Mouse (Mus musculus) G1E-ER4 (cell line): ENCODE results near the gene St3gal2. TPM values are rescaled to one million over a fixed set of nuclear protein-coding genes. Genes with fewer than 3 reads are reported as not detected.

Source experiments
- GATA1 ChIP-seq: IDR thresholded peaks from one replicate; pipeline ENCODE4 v1.8.0; 2012; ENCODE audit warnings: low read length, inconsistent platforms
- polyA plus RNA-seq: library from polyadenylated mRNA; stranded (reverse); fragments of >175 nt; gene quantifications from 2 replicates; pipeline ENCODE4 v1.2.3, GENCODE M21; 2012

St3gal2 gene
- 95.7 and 122 TPM in 2 replicates for polyA plus RNA-seq

DNA sequence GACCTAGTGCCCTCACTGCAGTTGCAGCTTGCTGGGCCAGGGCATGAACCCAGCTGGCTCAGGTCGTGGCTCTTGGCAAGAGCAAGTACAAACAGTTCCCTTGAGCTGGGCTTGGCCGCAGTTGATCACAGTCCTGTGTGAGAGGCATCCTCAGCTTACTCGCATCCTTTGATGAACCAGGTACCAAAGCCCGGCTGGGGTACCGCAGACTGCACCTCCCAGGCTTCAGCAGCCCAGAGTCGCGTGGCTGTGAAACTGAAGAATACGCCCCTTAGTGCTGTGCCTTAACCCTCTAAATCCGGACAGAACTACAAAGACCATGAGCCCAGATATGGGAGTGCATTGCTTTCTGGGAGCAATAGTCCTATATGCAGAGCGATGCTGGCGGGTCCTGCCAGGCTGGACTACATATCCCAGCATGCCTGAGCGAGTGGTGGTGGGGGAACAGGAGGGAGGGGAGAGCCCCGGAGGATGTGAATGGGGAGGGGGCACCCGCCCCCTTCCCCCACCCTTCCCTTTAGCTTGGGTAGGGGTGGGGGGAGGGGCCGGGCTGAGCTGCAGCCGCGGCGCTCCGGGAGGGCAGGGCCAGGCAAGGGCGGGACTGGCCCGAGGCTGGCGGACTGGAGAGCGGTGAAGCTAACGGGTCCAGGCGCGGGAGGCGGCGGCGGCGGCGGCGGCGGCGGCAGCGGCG lies at the start of gene St3gal2:
Gene St3gal2 (plus strand): TSS at position 582 of the 691 bp plus-strand sequence.
- TF ChIP-seq GATA1: no peak

DNA sequence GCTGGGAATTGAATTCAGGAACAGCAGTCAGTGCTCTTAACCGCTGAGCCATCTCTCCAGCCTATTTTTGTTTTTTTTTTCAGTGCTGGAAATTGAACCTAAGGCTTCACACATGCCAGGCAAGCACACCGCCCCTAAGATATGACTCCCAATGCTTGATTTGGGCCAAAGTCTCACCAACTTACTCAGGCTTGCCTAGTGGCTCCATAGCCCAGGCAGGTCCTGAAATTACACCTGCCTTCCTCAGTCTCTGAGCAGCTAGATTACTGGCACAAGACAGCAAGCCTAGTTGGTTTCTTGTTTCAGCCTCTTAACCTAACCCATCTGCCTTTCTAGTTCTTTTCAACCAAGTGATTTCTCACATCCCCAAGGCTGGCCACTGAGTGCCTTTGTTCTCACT lies 49.2 kb upstream of the St3gal2 start:
- TF ChIP-seq GATA1: no peak

DNA sequence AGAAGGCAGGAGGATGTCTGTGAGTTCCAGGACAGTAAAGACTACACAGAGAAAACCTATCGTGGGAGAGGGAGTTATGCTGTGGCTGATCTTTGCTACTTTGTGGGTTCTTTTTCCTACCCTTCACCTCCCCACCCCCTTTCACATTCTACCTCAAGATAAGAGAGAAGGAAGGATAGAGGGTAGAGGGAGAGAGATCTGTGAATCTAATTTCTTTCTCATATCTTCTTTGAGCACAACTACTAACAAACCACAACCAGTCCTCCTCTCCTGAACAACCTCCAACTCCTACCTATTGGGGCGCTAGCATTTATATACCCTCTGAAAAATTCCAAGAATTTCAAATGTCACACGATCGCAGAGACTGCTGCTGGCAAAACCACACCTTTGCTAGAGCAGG lies 41.9 kb upstream of the St3gal2 start:
- TF ChIP-seq GATA1: peak; percentile 79

DNA sequence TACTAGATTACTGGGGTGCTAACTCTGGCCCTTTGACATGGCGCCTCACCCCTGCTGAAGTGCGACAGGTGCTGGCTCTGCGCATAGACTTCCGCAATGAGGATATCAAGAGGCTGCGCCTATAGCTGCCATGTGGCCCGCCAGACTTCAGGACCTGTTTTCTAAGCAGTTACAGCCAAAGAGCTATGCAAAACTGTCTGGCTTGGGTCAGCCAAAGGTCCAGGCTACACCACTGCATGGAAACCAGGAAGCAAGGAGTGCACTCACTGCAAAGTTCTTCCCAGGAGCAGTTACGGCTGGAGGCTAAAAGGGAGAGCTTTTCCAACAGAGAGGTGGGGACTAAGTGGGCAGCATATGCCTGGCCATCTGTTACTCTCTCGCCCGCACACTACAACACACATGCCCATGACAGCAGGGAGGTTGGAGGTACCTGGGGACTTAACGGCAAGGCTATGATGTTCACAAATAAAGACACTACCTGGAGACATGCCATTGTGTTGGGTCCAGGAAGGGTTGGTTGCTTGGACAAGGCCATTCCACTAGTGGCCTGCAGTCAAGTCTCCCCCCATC lies 37.9 kb upstream of the St3gal2 start:
- no peak for TF ChIP-seq GATA1

DNA sequence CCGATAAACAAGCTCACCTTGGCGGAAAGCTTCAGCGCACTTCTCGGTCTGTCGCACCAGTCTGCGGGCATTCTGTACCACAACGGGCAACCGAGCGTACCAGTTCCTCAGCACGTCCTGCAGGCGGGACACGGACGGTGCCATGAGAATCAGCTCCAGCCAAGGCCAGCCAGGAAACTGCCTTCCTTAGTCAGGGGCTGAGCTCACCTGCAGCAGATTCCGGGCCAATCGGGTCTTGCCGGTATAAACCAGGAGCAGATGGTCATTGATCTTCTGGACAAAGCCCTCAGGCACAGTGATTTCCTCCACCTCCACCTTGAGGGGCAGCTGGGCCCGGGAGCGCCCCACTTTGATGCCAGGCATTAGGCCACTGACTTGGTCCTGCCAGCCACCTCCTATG lies 35.9 kb upstream of the St3gal2 start:
- TF ChIP-seq GATA1: no peak

DNA sequence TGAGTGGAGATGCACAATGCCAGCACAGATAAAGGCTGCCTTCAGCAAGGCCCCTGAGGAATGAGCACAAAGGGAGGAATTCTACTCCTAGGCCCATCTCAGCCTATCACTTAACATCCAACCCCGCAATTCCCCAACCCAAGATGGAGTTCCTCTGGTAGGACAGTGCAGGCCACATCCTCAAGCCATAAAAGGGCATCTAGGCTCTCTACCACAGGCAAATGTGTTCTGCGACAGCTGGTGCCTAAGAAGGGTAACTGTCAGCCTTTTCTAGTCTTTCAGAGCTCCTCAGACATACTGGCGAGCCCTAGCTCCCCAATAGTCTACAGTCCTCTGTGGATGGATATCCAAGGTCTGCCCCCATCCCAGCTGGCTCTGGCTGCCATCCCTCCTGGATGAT lies 33.1 kb upstream of the St3gal2 start:
- no peak for TF ChIP-seq GATA1

DNA sequence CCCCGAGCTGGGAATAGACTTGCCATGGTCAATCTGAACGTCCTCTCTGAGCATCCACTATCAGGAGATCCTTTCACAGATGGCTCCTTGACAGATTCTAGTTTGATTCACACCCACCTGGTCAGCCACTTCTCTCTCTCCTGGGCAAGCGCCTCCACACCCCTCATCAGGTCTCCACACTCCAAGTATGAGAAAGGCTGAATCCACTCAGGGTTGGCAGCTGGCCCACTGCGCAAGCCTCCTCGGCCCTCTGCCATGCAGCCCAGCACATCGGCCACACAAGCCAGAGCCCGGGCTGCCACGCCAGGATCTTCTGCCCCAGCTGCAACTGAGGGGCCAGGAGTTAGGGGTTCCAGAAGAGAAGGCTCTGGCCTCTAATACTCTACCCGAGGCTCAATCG lies 32.2 kb upstream of the St3gal2 start:
- no peak for TF ChIP-seq GATA1

DNA sequence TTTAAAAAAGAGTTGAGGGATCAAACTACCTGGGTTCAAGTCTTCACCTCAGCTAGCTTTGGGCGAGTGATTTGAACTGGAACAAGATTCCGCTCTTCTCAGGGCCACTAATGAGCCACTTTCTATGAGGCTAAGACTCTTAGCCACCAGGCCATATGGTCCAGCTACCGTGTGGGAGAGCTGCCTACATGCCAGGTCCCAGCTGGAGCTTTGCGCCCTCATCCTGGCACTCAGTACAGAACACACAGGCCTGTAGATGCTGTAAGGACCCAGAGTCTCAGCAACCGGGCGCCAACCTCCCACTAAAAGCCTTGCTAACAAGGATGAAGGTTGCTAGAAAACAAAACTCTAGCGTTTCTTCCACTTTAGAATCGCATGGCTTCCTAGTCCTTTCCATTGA lies 31.3 kb upstream of the St3gal2 start:
- no peak for TF ChIP-seq GATA1

DNA sequence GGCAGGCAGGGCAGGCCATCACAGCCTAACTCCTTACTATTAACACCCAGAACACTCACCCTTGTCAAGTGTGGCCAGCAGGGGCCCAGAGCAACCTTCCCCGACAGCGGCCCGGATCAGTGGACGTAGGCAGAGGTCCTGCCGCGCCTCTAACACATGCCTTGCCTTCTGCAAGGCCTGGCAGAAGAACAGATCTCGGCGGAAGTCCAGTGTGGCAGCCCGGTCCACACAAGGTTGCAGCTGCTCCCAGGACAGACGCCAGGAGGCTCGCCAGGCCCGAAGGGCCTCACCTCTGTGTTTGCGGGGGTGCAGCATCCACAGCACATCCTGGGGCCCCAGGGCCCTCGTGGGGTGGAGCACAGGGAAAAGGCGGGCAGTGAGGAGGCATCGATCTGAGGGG lies 30.9 kb upstream of the St3gal2 start:
- TF ChIP-seq GATA1: no peak

DNA sequence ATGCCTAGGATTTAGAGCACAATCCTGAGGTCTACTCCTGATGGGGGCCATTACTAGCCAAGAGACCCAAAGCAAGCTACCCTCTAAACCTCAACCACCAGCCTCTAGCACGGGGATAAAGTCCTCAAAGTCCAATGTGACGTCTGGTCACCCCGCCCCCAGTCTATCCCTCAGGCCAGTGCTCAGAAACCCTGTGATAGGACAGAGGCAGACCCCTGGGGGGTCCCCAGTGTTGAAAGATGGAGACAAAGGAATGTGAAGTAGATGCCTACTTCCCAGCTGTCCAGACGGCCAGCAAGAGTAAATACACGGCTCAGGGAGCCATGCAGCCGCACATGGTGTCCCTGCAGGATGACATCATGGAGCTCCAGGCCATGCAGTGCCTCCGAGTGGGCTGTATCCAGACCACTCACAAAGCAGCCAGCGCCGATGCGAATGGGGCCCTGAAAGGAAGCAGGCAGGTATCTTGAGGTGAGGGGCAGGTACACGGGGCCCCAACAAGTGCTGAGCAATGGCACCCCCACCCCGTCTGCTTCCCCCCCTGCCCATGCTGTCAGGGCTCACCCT lies 29.7 kb upstream of the St3gal2 start:
- no peak for TF ChIP-seq GATA1

DNA sequence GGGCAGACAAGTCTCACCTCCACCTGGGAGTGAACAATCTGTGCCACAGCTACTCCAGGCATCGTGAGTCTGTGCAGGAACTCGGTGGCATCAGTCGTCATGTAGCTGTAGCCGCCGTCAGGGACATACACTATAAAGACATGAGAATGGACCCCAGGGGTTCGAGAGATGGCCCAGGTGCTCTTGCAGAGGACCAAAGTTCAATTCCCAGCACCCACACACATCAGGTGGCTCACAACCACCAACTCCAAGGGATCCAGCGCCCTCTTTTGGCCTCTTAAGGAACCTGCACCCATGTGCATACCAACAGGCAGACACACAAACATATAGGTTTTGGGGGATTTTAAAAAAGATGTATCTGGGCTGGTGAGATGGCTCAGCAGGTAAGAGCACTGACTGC lies 27.7 kb upstream of the St3gal2 start:
- TF ChIP-seq GATA1: no peak

DNA sequence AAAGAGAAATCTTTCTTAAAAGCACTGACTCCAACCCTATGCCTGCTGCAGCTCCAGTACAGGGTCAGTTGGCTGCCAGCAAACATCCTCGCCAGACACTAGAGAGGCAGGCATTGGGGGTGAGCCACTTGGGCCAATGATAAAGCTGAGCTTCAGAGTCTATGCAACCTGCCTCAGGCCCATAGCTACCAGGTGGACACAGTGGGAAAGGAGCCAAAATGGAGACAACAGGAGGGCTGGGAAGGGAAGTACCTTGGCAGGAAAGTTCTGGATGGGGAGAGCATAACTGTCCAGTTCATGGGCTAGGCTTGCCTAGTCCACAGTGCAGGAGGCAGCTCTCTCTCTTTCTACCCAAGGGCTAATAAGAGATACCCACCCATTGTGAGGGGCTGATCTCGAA lies 26.8 kb upstream of the St3gal2 start:
- TF ChIP-seq GATA1: no peak

DNA sequence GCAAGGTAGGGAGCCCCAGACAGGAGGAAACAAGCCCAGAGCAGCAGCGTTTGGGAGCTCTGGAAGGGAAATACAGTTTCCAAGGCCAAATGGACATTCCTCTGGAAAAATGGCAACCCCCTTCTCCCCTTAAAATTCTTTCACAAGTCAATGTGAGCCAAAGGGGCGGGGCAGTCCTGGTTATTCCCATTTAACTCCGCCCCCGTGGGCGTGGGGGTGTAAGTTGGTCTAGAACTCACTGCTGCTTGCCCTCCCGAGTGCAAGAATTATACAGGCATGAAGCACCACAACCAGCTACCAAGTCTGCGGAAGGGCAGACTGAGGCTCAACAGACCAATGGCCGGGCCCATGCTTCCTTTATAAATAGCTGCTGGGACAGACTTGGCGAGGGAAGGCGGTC lies 24.9 kb upstream of the St3gal2 start:
- TF ChIP-seq GATA1: no peak

DNA sequence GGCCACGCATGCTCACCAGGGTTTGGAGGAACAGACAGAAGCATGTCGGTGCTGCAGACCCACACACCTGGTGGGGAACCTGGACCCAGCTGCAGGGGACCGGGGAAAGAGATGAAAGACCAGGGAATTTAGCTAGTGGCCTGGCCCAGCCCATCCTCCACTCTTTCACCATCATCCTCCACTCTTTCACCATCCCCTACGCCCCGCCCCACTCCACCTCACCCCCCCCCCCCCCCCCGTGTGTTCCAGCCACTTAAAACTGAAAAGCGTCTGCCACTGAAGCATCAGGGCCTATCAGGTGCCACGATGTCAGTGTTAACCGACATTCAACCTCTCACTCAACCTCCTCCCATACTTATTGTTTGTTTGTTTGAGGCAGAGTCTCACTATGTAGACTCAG lies 24.5 kb upstream of the St3gal2 start:
- no peak for TF ChIP-seq GATA1

DNA sequence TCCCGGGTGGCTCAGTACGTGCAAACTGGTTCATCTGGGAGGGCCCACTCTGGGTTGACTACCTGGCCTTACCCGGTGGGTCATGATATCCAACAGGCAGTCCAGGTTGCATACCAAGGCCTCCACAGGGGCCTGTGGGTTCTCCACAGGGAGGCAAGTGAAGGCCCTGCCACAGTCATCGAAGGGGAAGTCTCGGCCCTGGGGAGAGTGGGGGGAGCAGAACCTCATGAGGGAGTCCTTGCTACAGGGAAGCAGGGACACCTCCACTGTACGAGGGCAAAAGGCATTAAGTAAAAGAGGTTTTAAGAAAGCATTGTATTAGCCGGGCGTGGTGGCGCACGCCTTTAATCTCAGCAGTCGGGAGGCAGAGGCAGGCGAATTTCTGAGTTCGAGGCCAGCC lies 23.9 kb upstream of the St3gal2 start:
- TF ChIP-seq GATA1: no peak

DNA sequence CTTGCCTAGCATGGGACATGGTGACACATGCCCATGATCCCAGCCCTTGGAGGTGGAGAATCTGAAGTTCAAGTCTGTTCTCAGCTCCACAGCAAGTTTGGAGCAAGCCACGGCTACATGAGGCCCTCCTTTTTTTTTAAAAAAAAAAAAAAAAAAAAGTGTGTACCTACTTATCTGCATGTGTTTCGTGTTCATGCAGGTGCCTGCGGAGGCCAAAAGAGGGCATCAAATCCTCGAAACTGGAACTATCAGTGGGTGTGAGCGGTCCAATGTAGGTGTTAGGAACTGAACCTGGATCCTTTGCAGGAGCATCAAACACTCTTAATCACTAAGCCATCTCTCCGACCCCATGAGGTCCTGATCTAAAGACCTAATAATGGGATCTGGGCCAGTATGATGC lies 22.2 kb upstream of the St3gal2 start:
- TF ChIP-seq GATA1: no peak

DNA sequence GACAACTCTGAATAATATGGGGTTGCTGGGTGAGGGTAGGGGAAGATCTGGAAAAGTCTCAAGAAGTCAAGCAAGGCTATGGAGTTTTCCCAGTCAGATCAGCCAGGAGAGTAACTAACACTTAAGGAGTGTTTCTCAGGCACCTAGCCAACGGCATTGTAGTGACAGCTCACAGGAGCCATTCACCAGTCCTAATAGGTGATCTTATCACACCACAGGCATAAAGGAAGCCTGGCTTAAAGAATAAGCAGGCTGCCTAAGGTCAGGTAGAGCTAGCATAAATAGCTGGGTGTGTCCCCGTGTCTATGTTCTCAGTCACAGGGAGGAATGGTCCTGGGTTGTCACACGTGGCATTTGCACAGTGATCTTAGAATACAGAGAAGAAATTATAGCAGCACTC lies 18.7 kb upstream of the St3gal2 start:
- no peak for TF ChIP-seq GATA1
